Mouse (Mus musculus) neutrophil, adult 65 days (primary cell): ENCODE measurements around the gene Aes. TPM values are rescaled to one million over a fixed set of nuclear protein-coding genes. Genes with fewer than 3 reads are reported as not detected.

Experiments
- total RNA-seq: library from RNA; stranded (reverse); gene quantifications from 2 replicates; pipeline ENCODE4 v1.2.4, GENCODE M21; 2023

Gene Aes
- 259 and 315 TPM in 2 replicates for total RNA-seq

GRCm38 (mm10) chr10:81559163-81559626 is at the start of gene Aes:
Aes (plus strand) TSS chr10:81559488.

GRCm38 (mm10) chr10:81524051-81524605 is 35.2 kb upstream of the Aes start, which contains the start of gene Gna15:
Gna15 (minus strand) TSS chr10:81524225.

DNA sequence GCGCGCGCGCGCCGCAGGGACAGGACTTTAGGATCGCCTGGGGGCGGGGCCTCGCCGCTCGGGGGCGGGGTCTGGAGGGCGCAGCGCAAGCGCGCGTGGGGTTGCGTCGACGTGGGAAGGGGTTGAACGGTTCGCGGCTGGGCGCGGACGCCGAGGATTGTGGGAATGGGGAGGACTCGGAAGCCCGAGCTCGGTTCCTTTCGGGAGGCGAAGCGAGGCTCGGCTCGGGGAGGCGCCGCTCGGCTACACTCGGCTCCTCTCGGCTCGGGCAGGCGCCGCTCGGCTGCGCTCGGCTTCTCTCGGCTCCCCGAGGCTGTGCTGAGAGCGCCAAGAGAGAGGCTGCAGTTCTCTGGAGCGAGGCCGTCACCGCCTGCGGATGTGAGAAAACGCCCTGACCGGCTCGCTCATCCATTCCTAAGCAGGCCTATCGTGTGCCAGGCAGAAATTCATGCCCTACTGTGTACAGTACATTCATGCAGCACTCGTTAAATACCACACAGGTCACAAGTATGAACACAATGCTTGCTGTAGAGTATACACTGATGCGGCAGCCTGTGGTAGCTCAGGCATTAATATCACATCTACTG is 14.0 kb upstream of the Aes start, which contains the start of gene Gna11:
TSS of gene Gna11 (minus strand) at position 30 of the 587 bp plus-strand sequence.

DNA sequence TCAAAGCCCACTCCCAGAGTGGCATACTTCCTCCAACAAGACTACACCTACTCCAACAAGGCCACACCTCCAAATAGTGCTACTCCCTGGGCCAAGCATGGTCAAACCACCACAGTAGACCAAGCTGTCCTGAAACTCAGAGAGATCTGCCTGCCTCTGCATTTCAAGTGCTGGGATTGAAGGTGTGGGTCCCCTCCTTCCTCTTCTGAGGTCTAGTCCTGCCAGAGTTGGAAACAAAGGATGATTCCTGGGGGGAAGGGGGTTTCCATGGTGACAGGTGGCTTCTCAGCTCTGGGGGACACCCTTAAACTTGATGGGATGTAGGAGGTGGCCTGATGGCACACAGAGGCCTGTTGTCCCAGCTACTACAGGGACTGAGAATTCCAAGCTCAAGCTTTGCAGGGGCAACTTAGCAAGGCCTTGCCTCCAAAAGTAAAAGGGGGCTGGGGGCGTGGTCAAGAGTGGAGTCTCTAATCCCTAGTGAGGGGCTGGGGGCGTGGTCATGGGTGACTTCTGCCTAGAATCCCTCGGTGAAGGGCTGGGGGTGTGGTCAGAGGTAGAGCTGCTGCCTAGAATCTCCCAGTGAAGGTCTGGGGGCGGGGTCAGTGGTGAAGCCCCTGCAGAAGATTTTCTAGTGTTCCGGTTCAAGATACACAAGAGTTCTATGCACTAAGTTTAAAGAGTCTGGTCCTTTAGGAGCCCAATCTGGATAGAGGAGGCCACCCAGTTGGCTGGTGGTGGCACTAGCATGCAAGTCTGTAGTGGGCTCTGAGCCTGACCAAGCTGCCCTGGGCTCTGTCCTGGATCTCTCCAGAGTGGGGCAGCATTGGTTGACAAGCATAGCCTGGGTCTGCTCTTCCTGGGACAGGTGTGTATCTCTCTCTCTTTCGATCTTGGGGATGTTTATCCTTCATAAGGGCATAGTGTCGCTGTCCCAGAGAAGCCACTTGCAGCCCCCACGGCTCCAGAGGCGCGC is 15.1 kb downstream of the Aes start, which contains the start of gene Tle2:
TSS of gene Tle2 (plus strand) at position 481 of the 976 bp plus-strand sequence.

GRCm38 (mm10) chr10:81600738-81601203 is 41.5 kb downstream of the Aes start, which contains the start of gene Tle6:
Tle6 (minus strand) TSS chr10:81601073.

DNA sequence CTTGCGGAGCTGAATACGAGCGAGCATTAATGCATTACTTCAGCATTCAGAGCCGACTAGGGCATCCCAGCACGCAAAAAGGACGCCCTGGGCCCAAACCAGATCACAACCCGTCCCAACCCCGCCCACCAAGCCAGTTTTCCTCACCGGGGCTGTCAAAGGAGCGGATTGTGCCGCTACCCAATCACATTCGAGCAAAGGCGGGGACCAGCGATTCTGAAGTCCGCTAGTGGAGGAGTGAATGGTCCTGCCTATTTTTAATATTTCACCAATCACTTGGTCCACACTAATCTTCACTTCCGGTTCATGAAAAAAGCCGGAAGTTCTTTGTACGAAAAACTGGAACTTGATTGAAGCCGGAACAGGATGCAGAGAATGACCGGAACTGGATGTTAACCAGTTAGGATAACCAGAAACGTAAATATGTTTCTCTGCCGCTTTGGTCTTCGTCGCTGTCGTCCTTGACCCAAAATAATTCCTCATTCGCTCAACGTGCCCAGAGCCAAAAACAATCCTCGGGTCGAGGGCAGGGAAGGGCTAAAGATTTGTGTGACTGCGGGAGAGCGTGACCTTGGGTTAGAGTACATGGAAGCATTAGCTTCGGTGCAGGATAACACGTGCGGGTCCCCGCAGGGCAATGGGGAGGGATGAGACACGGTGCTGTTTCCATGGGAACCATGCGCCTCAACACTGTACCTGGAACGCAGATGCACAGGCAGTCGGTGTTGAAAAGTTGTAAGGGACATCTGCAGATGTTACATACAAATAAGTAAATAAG is 46.9 kb downstream of the Aes start, which contains the start of gene BC025920:
TSS of gene BC025920 (plus strand) at position 297 of the 778 bp plus-strand sequence.

Other genes starting within 250 kb of the Aes start
- gene Cactin, start 238.4 kb upstream of the Aes start, total RNA-seq = 26.4 and 33.1 TPM in 2 replicates
- 0.47 TPM in 1 of 2 replicates, not detected in the other for gene Tbxa2r, start 230.8 kb upstream of the Aes start, total RNA-seq
- not detected in 2 replicates for gene Gipc3, start 216.2 kb upstream of the Aes start, total RNA-seq
- 38.3 and 47.1 TPM in 2 replicates for gene Hmg20b, start 209.0 kb upstream of the Aes start, total RNA-seq
- 26.6 and 28.7 TPM in 2 replicates for gene Mfsd12, start 202.0 kb upstream of the Aes start, total RNA-seq
- gene 4930404N11Rik, start 193.7 kb upstream of the Aes start, total RNA-seq = 6.0 and 7.1 TPM in 2 replicates
- 50.3 and 54.1 TPM in 2 replicates for gene Fzr1, start 181.0 kb upstream of the Aes start, total RNA-seq
- gene Dohh, start 175.1 kb upstream of the Aes start, total RNA-seq = 22.1 and 26.0 TPM in 2 replicates
- gene Gm48551, start 175.0 kb upstream of the Aes start, total RNA-seq = 2.0 and 2.2 TPM in 2 replicates
- 0.91 TPM in 1 of 2 replicates, not detected in the other for gene Gm48552, start 170.5 kb upstream of the Aes start, total RNA-seq
- gene Smim24, start 166.4 kb upstream of the Aes start, total RNA-seq = 5.1 and 6.8 TPM in 2 replicates
- 60.2 and 61.9 TPM in 2 replicates for gene Nfic, start 103.9 kb upstream of the Aes start, total RNA-seq
- gene Celf5, start 76.8 kb upstream of the Aes start, total RNA-seq = not detected in 2 replicates
- gene Ncln, start 63.1 kb upstream of the Aes start, total RNA-seq = 94.5 and 145 TPM in 2 replicates
- 74.1 and 98.5 TPM in 2 replicates for gene S1pr4, start 59.4 kb upstream of the Aes start, total RNA-seq
- gene Gna15, start 35.3 kb upstream of the Aes start, total RNA-seq = 27.7 and 31.6 TPM in 2 replicates
- gene Gna11, start 14.3 kb upstream of the Aes start, total RNA-seq = 6.3 and 7.7 TPM in 2 replicates
- 0.95 and 1.5 TPM in 2 replicates for gene Tle2, start 15.1 kb downstream of the Aes start, total RNA-seq
- 2.5 and 3.8 TPM in 2 replicates for gene Tle6, start 41.6 kb downstream of the Aes start, total RNA-seq
- gene BC025920, start 46.8 kb downstream of the Aes start, total RNA-seq = 0.69 and 0.82 TPM in 2 replicates
- gene Sirt6, start 68.3 kb downstream of the Aes start, total RNA-seq = 9.8 and 10.9 TPM in 2 replicates
- 0.25 and 0.52 TPM in 2 replicates for gene Ankrd24, start 69.1 kb downstream of the Aes start, total RNA-seq
- 0.35 TPM in 1 of 2 replicates, not detected in the other for gene Gm10778, start 89.6 kb downstream of the Aes start, total RNA-seq
- gene Zfp433, start 145.3 kb downstream of the Aes start, total RNA-seq = 1.5 and 5.1 TPM in 2 replicates
- not detected in 2 replicates for gene Gm3055, start 211.7 kb downstream of the Aes start, total RNA-seq